Mouse (Mus musculus) embryonic fibroblast, embryonic 13.5 days (primary cell): ENCODE data around the gene Snai1.

Experiments used
- CTCF ChIP-seq: IDR thresholded peaks from 2 replicates; pipeline ENCODE4 v1.5.1; 2011; ENCODE audit warnings: mild to moderate bottlenecking, control low read depth, low read length, moderate library complexity, borderline replicate concordance; ENCODE audit not compliant: insufficient read depth
- POLR2A ChIP-seq: IDR thresholded peaks from 2 replicates; pipeline ENCODE4 v1.6.1; 2011; ENCODE audit warnings: low read depth, mild to moderate bottlenecking, control low read depth, low read length, moderate library complexity

GRCm38 (mm10) chr2:167506546-167507260 lies 31.3 kb upstream of the Snai1 start:
- TF ChIP-seq POLR2A (no peak), CTCF (no peak)
